Mouse (Mus musculus): ENCODE data around the gene Tbc1d17.

DNA sequence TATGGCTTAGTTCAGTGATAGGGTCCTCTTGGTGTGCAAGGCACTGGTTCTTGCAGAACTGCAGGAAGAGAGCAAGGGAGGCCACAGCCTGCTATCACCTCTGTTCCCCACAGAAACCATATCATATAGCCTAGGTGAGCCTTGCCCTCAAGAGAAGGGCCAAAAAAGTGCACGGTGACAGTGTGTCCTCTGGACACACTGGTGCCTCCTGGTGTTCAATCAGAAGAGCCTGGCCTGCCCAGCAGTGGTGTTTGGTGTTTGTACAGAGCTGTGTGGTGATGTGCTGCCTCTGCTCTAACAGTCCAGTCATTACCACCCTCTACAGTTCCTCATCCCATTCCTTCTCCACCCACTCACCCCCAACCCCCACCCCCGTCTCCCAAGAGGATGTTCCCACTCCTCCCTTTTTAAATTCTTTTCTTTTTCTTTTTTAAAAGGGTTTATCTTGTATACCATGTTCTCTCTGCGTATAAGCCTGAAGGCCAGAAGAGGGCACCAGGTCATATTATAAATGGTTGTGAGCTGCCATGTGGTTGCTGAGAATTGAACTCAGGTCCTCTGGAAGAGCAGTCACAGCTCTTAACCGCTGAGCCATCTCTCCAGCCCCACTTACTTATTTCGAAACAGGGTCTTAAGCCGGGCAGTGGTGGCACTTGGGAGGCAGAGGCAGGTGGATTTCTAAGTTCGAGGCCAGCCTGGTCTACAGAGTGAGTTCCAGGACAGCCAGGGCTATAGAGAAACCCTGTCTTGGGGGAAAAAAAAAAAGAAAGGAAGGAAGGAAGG lies 27.0 kb downstream of the Tbc1d17 start:
- no peak for TF ChIP-seq ZKSCAN1 (IDR thresholded peaks at IDR 0.05; ENCODE audit: borderline replicate concordance, low read depth, low read length)
- TF ChIP-seq TBP (conservative IDR thresholded peaks at IDR 0.05; ENCODE audit: low read depth, low read length): no peak
- TF ChIP-seq POLR2A (IDR thresholded peaks at IDR 0.05; ENCODE audit: low read depth, low read length): no peak
- peak in 1 of 2 experiments; percentile 44; a peak in 2 of 4 replicates for TF ChIP-seq CTCF (conservative IDR thresholded peaks at IDR 0.05 in 1 of 2, IDR thresholded peaks at IDR 0.05 in 1 of 2; ENCODE audit: low read depth in 2 of 2, low read length in 2 of 2)
- TF ChIP-seq TCF12 (IDR thresholded peaks at IDR 0.05; ENCODE audit: low read depth, low read length): no peak
